Mouse (Mus musculus) layer of hippocampus, adult 11-12 months (tissue): ENCODE data around the gene Rab4b.

ENCODE experiments used
- DNase-seq: peaks from one replicate; pipeline ENCODE4 v3.0.0; 2022; ENCODE audit warnings: low spot score

Gene Rab4b

DNA sequence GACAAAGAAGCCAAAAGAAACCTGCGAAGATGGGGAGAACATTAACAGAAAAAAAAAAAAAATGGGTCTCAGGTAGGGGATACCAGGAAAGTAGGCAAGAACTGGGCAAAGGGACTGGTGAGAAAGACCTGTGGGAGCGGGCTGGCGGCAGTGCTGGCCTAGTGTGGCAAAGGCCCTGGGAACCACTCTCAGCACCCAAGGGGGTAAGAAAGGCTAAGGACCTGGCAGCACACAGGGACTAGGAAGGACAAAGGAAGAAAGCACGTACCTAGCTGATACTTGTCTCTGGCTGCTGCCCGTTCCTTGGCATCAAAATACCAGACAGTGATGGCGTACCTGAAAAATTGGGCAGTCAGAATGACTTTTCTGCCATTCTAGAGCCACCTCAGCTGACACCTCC lies 19.4 kb downstream of the Rab4b start:
- DNase-seq = no peak

GRCm38 (mm10) chr7:27158171-27158570 lies 20.5 kb downstream of the Rab4b start:
- DNase-seq = no peak

DNA sequence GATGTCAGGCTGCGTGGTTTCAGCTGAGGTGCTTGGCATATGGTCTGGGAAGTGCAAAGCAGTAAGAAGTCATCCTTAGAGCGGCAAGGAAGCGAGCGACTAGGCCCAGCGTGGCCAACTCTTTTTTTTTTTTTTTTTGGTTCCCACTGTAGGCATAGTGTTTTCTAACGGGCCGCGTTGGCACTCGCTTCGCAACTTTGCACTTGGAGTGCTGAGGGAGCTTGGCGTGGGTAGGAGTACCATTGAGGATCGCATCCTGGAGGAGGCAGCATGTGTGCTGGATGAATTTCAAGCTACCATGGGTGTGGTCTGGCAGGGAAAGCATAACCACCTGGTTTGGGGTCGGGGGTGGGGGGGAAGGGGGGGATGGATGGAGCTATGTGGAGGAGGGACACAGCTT lies 22.7 kb downstream of the Rab4b start:
- DNase-seq = peak; percentile 56

DNA sequence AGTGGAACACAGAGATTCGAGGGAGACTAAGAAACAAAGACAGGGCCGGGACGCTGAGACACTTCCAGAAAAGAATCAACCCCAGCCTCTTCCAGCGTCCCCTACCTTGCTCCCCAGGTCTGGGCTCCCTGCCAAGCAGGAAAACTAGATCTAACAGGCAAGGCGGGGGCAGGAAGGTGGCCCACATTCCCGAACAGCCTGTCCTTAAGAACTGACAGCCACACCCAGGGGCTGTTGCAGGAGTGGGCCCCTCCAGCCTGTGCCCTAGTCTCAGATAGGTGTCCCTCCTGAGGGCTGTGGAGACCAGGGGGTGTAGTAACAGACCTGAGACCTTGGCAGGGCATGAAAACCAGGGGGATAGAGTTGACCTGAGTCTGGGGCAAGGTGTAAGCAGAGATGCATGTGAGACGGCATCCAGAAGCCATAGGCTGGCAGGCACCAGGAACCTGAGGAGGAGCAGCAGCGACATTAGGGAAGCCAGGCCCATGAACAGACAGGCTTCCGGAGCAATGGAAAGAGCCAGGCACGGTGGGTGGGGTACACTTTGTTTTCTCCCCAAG lies 25.4 kb downstream of the Rab4b start, which contains the start of gene Cyp2t4:
TSS of gene Cyp2t4 (plus strand) at position 510 of the 560 bp plus-strand sequence.
- no peak for DNase-seq

GRCm38 (mm10) chr7:27136410-27136996 lies 42.2 kb downstream of the Rab4b start:
- DNase-seq = no peak

DNA sequence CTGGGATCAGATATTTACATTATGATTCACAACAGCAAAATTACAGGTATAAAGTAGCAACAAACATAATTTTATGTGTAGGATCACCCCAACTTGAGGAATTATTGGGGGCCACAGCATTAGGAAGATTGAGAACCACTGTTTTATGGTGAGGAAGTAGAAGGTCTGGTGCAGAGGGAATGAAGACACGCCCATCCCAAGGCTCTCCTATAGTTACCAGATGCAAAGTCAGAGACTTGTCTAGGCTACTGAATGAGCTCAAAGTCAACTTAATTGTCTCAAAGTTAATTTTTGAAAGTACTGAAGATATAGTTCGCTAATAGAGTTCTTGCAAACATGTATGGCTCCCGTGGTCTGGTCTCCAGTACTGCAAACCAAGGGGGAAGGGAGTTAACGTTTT lies 44.9 kb downstream of the Rab4b start:
- no peak for DNase-seq

GRCm38 (mm10) chr7:27133156-27133555 lies 45.5 kb downstream of the Rab4b start:
- no peak for DNase-seq

- DNase-seq = peak; percentile 50
Measured at GRCm38 (mm10) chr7:27132588-27132987, 46.1 kb downstream of the Rab4b start.

GRCm38 (mm10) chr7:27131387-27131786 lies 47.3 kb downstream of the Rab4b start:
- no peak for DNase-seq

DNA sequence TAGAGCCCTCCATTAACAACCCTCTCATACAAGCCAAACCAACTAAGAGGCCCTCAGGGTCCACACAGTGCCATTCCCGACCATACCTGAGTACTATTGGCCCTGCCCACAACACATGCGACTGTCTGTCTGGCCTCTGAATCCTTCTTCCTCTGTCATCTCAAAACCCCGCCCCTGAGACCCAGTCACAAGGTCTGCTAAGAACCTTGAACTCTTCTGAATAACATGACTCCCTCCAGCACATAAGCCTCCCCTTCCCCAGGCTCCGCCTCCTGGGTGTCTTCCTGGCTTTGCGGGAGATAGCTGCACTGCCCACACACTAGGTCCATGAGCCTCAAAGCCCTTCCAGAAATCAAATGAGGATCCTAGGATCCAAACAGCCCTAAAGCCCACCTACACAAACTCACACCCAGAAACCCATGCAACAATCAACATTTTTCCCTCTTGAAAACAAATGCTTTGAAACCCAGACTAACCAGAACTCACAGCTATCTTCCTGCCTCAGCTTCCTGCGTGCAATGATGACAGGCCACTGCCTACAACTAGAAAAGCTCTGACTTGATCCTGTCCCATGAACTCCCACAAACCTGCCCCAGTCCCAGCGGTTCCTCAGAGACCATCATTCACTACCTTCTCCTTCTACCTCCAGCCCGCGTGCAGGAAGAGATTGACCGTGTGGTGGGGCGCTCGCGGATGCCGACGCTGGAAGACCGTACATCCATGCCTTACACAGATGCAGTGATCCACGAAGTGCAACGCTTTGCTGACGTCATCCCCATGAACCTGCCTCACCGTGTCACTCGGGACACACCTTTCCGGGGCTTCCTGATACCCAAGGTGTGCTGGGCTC lies 48.0 kb downstream of the Rab4b start:
- no peak for DNase-seq

DNA sequence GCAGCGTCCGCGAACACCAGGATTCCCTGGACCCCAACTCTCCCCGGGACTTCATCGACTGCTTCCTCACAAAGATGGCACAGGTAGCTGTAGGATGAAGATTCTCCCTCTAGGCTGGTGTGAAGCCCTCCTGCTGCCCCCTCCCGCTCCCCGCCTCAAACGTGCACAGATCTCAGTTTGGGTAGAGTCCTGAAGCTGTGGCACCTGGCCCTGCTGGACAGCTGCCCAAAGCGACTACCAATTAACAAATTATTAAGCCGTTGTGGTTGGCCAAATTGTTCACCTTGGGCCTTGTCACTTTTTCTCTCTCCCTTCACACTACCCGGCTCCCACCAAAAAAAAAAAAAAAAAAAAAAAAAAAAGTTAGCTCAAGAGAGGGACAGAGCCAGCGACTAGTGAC lies 48.9 kb downstream of the Rab4b start:
- DNase-seq = no peak

DNA sequence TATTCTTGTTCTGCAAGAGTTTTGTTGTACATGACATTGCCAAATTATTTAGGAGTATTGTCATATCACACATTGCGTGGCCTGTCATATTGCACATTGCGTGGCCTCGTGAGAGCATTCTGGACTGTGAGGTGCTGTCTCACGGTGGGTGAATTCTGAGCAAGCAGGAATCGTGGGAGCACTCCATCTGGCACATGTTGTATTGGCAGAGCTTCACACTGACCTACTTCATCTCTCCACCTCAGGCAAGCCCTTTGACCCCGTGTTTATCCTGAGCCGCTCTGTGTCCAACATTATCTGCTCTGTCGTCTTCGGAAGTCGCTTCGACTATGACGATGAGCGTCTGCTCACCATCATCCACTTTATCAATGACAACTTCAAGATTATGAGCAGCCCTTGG lies 49.8 kb downstream of the Rab4b start:
- DNase-seq = no peak

GRCm38 (mm10) chr7:27128162-27128561 lies 50.5 kb downstream of the Rab4b start:
- peak; percentile 44 for DNase-seq

- no peak for DNase-seq
Measured at GRCm38 (mm10) chr7:27124969-27125368, 53.7 kb downstream of the Rab4b start.

DNA sequence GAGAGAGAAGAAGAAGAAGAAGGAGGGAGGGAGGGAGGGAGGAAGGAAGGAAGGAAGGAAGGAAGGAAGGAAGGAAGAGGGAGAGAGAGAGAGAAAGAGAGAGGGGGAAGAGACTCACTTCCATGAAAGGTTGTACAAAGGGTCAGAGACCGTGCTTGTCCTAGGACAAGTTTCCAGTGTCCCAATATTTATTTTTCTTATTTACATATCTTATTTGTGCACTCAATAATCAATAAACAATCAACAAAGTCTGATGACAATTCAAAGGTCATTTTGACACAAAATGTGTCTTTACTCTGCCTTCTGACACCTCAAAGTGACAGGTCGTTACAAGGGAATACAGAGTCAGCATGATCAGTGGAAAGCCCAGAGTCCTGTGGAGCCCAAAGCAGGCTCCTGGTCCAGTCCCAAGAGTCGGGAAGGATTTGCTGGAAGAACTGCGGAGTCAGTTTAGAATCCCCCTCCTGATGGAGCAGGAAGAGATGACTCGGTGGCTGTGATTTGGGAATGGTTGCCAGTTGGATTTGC lies 54.3 kb downstream of the Rab4b start:
- no peak for DNase-seq

- no peak for DNase-seq
Measured at GRCm38 (mm10) chr7:27119676-27120075, 59.0 kb downstream of the Rab4b start, which contains the start of gene Cyp2f2. TSS of gene Cyp2f2 (plus strand) at chr7:27119909.
